Mouse (Mus musculus): Measurements from ENCODE around the gene Foxn3.

The Foxn3 gene

DNA sequence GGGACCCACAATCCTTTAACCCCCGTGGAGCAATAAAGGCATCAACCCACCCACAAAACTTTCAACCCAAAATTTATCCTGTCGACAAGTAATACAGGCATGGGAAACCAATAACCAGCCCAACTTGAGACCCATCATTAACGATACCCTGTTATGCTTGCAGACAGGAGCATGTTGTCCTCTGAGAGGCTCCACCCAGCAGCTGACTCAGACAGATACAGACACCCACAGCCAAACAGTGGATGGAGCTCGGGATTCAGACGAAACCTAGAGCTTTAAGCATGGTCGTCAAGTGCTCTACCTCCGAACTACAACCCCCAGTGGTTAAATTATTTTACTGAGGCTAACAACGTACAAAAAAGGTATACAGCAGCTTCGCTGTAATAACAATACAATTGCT, 182.1 kb downstream of the Foxn3 start:
- DNase-seq, result no peak

DNA sequence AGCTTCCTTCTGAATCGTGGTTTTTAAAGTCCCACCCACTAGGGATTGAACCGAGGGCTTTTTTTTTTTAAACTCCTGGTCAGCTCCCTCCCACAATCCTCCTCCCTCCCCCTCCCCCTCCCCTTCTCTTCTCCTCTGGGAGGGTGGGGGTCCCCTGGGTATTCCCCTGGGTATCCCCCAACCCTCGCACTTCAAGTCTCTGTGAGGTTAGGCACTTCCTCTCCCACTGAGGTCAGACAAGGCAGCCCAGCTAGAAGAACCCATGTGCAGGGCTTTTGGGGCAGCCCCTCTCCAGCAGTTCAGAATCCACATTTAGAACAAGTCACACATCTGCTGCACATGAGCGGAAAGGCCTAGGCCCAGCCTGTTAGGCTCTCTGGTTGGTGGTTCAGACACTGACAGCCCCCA, 182.5 kb downstream of the Foxn3 start:
- no peak for DNase-seq

DNA sequence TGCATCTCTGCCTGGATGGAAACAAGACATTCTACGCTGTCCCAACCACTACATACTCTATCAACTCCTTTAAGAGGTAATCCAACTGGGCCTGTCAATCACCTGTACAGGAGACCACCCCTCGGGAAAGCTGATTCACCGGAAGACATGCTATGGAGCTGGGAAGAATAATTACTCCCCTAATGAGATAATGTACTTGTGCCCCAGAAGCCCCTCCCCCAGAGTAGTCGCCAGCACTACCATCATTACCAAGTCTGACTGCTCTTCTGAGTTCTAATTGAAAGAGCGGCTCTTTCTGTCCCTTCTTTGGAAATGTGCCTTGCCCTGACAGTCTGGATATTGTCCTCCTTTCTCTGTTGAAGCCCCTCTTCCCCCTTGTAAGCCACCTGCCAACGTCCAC, 183.3 kb downstream of the Foxn3 start:
- no peak for DNase-seq

DNA sequence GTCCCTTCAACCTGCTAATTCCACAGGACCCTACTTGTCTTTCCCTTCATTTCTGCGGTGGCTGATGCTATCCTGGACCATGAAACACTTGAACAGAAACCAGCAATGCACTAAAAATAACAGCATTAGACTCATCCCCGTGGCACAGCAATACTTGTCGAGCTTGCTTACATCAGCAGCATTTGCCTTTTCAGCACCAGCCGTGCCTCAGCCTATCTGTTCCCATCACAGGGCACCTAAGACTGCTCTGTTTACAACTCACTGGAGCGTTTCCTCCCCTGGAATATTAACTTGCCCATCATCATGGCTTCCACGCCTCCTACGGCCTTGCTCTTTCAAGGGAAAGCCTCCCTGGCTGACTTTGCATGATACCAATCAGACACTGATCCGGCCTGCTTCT, 185.1 kb downstream of the Foxn3 start:
- DNase-seq, result peak; percentile 61

DNA sequence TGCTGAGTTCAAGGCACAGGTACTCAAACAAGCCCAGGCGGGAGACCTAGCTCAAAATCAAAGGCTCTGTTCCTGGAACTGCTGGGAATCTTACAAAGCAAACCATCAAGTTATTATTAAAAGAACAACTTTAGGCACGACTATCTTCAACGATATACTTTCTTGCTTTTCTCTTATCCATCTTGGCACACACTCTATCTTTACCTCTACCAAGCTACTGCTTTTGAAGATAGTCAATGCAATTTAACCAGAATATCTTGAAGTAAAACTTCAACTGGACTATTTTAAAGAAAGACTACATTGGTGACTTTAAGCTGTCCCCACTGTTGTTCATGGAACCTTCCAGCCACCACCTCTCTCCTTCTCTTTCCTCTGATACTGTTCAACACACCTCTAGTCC, 185.7 kb downstream of the Foxn3 start:
- DNase-seq, result no peak

DNA sequence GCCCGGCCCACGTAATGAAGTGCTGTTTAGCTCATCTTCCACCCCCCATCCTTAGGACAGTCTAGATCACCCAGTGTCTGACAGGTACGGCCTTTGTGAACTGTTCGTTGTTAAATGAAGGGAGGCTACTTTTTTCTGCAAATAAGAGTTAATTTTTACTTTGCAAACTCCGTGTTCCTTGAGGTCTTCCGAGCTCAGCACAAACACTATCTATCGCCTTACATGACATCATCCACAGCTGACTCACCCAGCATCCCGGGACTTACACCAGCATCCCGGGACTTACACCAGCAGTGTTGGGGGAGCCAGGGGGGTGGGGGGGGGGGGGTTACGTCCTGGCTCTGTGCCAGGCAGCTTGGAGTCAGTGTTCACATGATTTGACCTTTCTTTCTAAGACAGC, 186.3 kb downstream of the Foxn3 start:
- DNase-seq, result peak; percentile 18

DNA sequence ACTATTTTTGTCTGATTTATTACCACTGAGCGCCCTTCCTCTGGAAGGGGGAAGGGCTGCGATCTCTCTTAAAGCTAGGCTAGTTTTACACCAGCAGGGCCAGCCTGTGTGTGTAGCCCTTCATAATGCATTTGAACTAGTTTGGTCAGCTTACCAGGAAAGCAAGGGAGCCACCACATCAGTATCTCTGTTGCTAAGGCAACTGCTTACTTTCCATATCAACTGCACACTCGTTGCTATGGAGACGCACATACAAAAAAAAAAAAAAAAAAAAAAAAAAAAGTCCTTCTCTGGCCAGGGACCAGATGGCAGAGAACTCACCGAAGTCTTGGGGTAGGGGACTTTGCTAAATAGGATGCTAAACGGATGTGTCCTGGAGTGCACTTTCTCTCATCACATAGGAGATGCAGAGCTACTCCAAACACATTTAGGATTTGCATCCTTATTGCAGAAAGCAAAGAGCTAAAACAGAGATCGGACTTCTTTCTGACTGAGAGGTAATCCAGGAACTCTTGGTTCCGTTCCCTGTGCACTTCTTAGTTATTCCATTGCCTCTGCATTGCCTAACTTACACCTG, 187.4 kb downstream of the Foxn3 start:
- no peak for DNase-seq

DNA sequence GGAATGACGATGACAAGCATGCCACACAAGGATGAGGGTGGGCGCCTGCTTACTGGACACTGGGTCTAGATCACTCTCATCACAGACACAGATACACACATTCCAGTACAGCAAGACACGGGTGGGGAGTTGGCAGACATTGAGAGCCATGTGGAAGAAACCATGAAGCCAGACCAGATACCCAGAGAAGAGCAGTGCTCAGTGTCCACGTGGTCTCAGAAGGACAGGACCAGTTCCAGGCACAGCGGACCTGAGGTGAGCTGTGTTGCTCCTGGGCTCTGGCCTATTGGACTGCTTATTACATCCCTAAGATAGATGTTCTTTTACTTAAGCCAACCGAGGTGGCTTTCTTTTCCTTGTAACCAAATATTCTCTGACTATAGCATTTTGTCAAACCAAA, 188.0 kb downstream of the Foxn3 start:
- no peak for DNase-seq

DNA sequence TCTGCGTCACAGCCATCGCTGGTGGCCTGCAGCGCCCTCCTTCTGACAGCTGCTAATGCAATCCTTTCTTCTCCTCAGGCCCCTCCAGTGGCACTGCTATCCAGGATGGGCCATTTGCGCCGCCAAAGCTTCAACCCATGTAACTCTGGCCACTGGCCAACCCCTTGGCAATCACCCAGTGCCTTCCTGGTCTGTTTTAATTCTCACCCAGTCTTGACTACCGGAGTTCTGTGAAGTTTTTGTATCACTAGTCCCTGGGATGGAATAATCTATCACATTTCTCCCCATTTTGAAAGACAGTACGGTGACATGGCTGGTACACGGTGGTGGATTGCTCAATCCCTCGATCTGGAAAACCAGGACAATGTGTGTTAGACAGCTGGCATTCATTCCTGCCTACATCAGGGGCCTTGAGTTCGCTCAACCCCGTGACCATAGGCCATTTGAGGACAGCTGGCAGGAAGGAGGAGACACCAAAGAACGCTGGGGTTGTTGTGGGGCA, 189.2 kb downstream of the Foxn3 start:
- DNase-seq, result peak; percentile 78

DNA sequence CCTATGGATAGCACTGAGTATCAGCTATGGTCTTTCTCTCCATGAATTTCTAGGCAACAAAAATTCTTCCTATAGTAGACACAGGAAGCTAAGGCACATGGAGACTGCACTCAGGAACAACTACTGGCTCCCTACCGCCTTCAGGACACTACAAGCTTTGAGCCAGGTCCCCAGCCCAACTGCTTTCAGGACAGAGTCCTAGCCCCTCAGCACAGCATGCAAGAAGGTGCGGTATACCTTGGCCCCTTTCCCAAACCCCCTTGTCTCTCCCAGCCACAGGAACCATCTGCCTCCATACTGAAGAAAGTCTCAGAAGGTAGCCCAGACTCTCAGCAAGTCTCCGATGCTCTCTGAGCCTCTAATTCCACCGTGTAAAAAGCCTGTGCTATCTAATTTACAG, 189.8 kb downstream of the Foxn3 start:
- DNase-seq, result no peak

DNA sequence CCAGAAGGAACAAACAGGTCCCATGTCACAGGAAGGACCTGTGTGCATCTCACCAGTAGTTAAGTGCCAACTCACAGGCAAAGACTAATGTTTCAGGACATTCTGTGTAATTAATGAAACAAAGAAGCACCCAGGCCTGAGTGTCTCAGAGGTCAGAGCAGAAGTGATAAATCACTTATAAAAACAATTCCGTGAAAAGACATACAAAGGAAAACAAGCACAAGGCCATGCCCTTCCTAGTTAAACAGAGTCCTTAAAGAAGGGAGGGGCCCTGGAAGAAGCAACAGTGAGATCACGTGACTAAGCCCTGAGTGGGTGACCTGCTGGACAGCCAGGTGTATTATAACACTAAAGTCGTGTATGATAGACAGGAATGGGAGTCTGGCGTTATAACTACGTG, 191.9 kb downstream of the Foxn3 start:
- DNase-seq, result peak; percentile 21

DNA sequence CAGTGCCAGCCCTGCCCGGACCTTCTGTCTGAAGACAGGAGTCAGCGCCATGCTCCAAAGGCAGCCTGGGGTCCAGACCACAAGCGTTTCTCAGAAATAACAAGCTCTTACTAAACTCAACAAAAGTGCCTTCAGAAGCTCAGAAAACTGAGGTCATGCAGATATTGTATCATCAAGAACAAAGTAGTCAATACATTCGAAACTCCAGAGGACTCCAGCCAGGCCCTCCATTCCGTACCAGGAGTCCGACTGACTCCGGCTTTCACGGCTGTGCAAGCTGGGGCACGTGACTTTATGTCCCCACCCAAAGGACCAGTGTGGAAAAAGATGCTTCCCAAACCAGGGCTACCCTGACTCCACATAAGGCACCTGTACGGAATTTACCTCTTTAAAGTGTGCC, 195.1 kb downstream of the Foxn3 start:
- DNase-seq, result no peak

DNA sequence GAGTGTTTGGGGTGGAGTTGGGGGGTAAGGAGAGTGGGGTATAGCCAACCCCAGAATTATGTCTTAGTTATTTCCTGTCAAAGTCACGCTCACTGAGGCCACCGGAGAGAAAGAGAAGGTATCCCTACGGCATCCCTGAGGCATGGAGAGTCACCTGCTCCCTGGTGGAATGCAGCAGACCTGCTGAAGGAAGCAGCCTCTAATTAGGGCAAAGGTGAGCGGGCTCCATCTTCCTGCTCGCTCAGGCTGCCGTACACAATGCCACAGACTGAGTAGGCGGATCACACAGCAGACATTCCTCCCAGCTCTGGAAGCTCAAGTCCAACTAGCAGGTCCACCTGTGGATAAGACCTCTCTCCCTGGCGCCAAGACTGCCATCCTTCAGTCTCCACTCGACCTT, 197.4 kb downstream of the Foxn3 start:
- DNase-seq, result peak; percentile 69

DNA sequence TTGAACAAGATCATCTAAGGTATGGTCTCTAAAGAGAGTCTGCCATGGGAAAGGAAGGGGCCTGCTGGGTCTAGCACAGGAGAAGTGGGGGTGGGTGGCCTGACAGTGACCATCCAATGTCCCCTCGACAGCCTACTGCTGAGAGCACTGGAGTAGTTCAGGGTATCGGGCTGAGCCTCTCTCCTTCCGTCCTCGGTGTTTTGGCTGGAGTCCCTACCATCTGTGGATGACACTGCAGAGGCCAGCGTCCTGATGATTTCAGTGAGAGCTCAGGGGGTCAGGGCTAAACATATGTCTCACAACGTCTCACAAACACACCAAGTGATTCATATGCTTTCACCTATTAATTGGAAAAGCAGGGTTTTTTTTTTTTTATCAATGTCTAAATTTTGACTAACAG, 199.2 kb downstream of the Foxn3 start:
- no peak for DNase-seq

DNA sequence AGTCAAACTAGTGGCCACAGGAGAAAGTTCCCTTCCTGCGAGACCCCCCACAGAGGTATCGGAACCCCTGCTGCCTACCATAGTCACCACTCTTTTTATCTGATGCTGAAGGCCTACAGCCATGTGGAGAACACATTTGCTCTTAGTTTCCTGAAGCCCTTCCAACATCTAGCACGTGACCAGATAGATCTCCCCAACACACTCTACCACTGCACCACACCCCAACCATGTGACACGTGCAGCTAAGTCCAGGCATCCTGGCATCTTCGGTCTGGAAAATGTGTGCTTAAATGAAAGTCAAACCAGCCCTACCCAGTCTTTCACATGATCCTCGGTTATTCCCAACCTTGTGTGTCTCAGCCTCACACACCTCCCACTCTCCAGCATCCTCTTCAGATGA, 200.4 kb downstream of the Foxn3 start:
- DNase-seq, result no peak

DNA sequence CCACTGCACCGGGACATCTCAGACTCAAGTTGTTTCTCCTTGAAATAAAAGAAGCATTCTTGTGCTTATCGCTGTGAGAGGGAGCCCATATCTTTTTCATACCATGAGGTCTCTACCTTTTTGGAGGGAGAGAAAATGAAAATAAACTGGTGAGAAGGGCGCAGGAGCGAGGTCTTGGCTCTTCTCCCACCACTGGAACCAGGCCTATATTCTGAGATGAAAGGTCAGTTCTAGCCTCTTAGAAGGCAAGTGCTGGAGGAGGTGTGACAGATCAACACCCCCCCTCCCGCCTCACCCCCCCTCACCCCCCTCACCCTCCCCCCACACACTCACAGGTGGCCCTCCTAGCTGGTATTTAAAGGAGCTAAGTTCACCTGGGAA, 201.6 kb downstream of the Foxn3 start:
- no peak for DNase-seq

DNA sequence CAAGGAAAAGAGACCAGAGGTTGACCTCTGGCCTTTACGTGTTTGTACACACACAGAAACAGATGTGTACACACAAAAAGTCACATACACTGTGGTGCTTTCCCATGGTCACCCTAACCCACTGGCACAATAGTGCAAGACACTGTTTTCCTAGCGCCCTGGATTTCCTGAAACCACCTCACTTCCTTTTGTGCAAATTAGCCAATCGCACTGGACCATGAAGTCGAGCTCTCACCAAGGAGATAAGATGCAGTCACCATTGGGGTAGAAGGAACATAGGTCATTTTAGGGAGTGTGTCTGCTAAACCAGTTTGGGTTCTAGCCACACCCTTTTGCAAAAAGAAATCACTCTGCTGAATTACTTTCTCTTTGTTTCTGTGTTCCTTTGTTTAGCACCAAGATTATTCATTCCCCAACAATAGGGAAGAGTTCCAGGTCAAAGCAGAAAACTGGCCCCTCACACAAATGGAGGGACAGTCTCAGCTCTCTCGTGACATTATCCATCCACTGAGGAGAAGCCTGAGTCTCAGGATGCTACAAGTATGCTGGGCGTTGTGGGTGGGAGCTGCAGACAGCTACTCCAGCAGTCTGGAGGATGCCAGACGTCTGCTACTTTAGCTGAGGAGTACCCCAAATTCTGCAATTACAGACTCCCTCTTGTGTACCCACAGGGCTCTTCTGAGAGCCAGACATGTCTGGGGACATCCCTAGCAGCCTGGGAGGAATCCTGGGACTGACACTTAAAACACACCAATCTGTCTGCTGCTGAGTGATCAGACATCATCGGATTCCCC, 202.2 kb downstream of the Foxn3 start:
- no peak for DNase-seq

DNA sequence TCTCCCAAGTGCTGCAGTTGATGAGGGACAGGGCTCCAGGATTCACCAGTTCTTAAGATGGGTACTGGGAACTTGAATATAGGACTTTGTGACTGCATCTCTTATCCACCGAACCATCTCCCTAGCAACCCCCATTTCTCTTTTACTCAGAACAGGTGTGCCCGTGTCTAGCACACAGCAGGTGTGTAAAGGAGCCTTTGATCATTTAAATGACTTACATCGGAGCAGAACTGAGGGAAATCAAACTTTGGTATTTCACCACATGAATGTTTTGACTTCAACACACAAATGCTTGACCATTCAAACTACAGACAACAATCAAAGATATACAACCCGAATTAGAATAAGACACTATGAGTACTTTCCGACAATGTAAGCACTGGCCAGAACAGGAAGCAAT, 204.7 kb downstream of the Foxn3 start:
- DNase-seq, result no peak

DNA sequence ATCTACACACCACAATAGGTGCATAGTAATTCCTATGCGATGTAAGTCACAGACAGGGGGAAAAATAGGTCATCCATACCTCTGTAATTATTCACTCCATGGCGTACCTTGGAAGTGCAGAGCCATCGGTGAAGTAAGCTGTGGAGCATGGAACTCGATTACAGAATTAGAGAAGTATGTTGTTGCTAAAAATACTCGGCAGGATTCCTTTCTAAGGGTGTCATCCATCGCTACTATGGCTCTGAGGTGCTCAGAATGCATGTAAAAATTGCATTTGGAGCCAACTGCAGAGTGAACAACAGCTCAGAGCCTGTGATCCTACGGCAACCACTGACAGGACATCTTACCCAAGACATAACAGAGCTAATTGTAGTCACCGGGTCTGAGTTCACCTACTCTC, 206.7 kb downstream of the Foxn3 start:
- no peak for DNase-seq

DNA sequence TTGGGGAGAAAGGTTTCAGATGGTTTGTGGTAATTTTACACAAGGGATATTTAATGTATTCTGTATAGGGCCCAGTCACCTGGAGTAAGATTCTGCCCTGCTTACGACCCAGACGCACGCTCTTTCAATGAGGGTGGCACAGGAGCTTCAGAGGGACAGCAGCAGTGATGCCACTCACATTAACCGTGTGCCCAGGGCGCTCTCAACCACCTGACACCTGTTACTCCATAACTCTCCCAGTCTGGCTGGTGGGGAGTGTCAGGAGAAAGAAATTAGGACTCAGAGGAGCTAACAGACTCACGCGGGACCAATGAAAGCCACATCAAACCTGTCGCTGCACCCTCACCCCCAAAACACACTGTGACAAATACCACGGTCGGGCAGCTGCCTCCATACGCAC, 209.7 kb downstream of the Foxn3 start:
- no peak for DNase-seq

DNA sequence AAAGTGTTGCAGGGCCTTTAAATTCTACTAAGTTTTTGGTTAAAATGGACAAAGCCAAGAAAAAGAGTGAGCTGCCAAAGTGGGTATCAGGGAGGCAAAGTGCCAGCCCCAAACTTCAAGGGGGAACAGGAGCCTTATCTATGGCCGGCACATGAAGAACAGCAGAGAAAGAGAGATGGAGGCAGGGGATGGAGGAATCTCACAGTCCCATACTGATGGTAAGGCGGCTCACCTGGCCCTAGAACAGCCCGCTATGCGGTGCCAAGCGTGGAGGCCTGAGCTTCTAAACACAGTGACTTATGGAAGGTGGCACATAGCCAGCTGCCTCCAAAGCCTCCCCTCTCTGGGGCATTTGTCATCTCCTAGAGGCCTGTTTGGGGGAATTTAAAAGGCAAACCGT, 210.8 kb downstream of the Foxn3 start:
- no peak for DNase-seq

DNA sequence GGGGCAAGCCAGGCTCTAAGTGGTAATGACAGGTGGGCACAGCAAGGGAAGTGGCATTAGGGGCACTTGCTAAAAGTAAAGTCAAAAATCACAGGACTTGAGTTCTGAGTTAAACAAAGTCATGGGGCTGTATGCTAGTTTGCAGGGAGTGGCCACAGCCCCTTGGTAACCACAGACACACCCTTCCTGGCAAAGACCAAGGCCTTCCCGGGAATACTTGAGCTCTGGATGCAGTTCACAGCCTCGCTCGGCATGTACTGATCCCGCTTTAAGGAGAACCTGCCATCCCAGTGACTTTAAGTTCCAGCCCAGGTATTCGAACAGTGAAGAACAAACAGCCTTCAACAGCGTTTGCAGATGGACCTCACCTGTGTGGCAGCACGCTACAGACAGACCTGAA, 211.2 kb downstream of the Foxn3 start:
- DNase-seq, result no peak

DNA sequence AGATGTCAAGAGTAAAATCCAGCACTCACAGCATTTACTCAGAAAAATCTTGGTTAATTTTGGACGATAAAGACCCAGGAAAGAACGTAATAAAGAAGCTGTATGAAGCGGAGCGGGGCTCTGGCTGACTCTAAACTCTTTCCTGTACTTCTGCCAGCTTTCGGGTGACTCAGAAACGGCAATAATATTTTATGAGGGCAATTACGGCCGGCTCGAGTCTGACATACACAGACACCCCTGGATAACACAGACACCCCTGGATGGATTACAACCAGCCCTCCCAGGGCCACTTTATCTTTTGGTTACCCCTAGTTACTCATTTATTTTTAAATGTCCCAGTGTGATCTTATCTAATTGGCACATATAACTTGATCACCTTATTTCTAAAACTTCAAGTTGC, 211.7 kb downstream of the Foxn3 start:
- no peak for DNase-seq

DNA sequence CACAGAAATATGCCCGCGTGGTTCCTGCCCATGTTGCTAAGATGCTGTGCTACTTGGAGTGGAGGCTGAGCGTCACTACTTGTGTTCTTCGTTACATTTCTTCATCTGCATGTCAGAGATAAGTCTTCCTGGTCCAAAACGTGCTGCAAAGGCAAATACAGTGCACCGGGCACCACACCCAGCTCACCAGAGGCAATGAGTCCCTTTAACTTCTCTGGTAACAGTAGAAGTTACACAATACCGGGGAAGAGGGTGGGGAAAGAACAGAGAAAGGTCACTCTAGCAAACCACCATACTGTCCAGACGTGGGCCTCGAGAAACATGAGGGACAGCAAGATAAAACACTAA, 213.8 kb downstream of the Foxn3 start:
- DNase-seq, result no peak
